Mouse (Mus musculus) MEL-GATA-1-ER (cell line): Measurements from ENCODE around the gene Trim47.

Source experiments
- DNase-seq: peaks from one replicate; pipeline ENCODE4 v3.0.0-alpha.2; 2012; ENCODE audit warnings: low read depth; ENCODE audit errors: extremely low read depth

Gene Trim47

DNA sequence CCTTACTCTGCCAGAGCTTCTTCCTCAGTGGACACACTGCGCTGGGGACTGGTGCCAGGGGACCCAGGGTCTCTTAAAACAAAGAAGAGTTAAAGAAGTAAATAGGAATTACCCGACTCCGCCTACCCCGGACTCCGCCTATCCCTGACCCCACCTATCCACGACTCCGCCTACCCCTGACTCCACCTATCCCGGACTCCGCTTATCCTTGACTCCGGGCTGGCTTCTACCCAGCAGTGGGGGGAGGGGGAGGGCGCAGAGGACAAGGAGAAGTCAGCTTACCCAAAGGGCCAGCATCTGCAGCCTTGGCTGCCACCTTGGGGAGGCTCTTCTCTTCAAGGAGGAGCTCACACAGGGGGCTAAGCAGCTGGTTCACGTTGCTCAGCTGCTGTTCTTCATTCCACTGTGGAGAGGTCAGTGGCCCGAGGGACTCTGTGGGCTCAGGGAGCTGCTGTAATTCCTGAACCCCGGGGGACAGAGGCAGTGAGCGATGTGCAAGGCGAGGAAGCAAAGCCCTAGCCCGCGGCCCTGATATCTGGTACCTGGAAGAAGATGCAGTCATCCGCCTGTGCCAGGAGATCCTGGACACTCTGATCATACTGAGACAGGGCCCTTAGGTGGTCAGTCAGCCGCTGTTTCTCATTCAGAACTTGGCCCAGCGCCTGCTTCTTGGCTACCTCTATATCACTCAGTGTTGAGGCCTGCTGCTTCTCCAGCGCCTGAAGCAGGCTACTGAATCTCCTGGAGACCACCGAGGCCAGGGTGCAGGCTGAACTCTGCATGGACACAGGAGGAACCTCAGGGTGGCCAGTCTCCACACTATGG is at the start of gene Trim47:
TSS of gene Trim47 (minus strand) at position 55 of the 825 bp plus-strand sequence.
- peak; percentile 64 for DNase-seq

DNA sequence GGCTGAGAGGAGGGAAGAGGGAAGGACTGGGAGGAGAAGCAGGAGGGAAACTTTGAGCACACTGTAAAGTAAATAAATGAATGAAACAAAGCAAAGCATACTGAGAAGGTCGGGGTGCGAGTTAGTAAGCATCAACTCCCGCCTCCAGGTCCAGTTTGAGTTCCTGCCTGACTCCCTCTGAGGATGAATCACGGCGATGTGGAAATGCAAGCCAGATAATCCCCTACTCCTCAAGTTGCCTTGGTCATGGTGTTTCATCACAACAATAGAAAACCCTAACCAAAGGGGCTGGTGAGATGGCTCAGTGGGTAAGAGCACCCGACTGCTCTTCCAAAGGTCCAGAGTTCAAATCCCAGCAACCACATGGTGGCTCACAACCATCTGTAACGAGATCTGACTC is 49.0 kb upstream of the Trim47 start:
- DNase-seq, result no peak

DNA sequence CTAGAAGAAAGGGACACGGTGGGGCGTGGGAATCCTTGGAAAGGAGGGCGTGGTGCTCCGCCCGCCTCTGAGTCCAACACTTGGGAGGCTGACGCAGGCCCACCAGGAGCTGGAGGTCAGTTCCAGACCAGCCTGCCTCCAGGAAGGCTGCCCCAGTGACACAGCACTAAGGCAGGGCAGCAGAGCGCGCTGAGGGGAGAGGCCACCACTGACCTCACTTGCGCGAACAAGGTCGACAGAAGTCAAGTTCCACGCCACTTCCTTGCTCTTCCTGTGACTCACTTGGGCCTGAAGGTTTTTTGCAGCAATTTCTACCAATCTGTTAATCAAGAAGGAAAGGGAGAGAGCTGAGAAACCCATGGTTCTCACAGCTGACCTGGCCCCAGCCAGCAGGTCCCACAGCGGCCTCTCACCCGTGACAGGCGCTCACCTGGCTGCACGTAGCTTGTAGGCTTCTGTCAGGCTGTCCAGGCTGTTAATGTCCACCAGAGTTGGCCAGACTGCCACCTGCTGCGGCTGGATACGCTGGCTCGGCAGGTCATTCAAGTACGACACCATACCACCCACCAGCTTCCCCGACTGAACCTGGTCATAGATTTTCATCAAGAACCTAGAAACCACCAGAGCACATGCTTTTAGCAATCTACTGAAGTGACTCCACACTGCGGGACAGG is 47.9 kb upstream of the Trim47 start:
- DNase-seq, result no peak

DNA sequence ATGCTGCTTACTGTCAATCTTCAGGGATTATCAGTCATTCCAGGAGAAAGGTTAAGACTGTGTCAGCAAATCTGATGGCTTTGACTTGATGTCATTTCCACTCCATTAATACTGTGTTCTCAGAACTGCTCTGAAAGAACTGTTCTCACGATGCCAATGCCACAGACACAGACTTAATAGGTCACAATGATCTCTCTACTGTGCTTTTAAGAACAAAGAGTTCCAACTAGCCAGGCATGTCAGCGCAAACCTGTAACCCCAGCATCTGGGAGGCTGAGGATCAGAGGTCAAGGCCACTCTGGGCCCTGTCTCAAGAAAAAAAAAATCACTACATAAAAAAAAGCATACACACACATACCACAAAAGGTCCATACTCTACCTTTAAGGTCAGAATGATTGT is 44.9 kb upstream of the Trim47 start:
- DNase-seq, result no peak

DNA sequence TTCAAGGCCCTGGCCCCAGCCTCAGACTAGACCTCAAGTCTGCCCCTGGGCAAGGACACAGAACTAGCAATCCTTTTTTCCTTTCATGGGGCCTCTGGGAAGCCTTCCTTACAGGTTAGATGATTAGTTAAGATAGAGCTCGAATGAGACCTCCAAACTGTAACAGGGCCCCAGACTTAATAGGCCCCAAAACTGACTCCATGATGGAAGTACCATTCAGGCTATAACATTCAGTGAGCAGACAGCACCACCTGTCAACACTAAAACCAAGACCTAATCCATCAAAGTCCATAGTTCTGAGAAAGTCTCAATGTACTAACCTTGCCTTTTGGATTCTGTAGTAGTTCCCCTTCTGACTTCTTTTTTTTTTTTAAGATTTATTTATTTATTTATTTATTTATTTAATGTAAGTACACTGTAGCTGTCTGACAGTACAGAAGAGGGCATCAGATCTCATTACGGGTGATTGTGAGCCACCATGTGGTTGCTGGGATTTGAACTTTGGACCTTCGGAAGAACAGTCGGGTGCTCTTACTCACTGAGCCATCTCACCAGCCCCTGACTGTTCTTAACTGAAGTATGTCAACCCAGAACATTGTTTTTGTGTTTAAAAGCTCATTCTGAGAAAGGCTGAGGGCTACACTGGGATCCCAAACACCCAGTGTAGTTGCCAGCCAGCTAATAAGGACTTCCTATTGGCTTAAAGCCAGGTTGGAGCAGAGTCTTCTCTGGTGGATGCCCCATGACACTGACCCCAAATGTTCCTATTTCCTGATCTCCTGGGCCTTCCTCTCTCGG is 43.2 kb upstream of the Trim47 start:
- DNase-seq, result no peak

DNA sequence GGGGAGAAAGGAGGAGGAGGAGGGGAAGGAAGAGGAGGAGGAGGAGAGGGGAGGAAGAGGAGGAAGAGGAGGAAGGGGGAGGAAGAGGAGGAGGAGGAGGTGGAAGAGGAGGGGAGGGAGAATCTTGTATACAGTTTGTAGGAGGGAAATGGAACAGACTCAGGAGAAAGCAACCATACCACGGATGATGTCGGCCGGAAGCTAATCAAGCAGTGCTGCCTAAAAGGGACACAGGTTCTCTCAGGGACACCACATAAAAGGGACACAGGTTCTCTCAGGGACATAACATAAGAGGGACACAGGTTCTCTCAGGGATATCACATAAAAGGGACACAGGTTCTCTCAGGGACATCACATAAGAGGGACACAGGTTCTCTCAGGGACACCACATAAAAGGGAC is 42.2 kb upstream of the Trim47 start:
- no peak for DNase-seq

DNA sequence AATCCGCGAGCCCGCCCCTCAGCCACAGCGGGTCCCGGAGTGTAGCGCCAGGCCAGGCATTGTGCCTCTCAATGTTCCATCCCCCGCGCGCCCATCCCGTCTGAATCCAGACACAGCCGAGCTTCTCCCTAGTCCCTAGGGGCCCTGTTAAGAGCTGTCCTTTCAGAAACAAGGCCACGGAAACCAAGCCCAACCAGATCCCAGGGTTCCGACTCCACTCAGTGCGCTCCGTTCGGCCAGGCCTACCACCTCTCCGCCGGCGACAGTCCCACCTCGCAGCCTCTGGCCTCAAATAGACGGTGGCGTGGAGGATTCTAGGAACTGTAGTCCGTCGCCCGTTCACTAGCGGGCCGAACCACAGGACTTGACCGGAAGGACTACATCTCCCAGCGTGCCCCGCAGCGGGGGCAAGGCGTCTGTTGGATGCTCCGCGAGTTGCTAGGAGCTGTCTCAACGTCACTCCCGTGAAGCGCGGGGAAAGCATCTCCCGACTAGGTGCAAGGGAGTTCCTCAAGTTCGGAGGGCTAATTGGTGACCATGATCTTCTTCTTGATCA is 41.0 kb upstream of the Trim47 start, which contains the start of gene Fbf1:
TSS of gene Fbf1 (minus strand) at position 283 of the 556 bp plus-strand sequence.
- DNase-seq, result peak; percentile 94

DNA sequence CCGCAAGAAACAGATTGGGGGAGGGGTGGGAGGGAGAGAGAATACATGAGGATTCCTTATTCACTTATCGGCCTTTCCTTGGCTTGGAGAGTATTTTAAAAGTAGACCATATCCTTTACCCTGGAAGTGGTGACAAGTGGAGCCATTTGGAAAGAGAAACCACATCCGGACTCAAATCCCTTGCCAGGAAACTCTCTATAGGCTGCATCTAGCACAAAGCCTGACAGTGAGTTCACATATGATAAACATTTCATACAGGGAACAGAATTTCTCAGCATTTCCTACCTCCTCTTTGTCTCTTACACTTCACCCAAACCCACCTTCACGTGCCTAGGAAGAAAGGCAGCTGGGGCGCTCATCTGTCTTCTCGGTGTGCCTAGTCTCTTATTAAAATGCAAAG is 40.2 kb upstream of the Trim47 start:
- peak; percentile 13 for DNase-seq

DNA sequence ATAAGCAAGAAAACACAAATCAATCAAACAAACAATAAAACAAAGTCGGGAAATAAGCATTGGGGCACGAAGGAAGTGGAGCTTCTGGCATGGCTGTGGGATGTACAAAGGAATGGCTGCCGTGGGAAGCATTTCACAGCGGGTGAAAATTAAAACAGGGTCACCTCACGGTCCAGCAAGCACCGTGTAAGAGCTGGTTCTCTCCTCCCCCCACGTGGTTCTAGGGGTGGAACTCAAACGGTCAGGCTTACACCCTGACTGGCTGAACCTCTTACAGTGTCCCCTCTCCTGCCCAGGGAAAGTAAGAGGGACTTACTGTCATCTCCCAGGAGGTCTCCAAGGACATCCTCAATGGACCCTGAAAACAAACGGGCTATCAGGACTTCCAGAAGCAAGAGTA is 36.0 kb upstream of the Trim47 start:
- no peak for DNase-seq

DNA sequence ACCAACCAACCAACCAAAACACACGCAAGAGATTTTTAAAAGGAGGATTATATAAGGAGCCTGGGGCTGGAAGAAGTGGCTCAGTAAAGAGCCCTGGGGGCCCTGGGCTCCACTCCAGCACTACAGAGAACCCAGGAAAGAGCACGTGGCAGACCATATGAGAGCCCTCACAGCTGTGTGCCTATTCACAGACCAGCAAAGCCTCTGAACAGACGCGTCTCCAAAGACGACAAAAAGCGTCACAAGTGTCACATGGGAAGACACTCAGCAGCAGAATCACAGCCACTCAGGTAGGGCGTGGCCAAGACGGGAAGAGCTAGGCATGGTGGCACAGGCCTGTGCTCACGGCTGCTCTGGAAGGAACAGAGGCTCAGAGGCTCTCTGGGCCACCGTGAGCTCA is 35.1 kb upstream of the Trim47 start:
- no peak for DNase-seq

DNA sequence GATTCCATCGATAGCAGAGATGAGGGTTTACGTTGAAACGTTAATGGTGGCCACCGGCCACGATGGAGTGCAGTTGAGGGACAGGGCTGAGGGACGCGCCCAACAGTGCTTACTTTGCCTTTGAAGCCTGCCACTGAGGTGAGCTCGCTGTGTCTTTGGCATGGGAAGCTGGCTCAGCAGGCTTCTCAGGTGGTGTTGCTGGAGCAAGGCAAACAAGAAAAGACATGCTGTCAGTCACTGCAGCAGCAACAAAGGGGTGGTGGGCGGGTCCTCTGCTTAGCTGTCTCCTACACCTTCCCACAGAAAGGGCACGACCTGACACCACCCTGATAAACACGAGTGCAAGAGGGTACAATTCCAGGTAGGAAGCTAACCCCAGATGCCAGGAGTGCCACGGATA is 34.3 kb upstream of the Trim47 start:
- DNase-seq, result no peak

DNA sequence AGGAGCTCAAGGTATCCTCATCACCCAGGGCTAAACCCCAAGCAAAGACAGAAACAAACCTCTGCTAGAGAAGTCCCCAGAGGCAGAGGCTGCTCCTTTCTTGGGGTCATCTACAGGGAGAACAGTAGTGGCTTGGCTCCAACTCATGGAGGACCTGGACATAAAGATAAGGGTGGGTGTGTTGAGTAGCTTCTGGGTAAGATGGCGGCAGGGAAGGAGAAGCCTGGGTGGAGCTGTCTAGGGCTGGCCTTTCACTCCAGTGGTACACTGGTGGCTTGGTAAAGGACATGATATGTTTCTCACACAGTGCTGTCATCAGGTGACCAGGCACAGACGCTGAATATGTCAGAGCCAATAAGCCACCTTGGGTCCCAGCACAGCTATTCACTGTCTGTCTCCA is 23.9 kb upstream of the Trim47 start:
- DNase-seq, result no peak

DNA sequence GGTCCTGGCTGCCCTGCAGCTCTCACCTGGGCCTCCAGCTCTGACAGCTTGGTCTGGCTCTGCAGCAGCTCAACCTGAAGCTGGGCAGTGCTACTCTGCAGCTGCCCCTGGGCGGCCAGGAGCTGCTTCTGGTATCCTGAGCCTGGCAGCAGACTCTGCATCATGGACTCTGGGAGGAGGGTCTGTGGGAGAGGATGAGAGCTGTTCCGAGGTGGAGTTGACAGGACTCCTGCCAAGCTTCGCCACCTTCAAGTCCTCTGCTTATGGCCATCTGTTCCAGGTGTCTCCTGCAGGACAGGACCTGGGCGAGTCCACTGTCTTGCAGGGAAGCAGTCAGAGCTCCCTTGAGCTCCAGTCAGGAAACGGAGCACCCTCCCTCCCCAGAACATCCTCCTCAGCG is 22.3 kb upstream of the Trim47 start:
- DNase-seq, result no peak

DNA sequence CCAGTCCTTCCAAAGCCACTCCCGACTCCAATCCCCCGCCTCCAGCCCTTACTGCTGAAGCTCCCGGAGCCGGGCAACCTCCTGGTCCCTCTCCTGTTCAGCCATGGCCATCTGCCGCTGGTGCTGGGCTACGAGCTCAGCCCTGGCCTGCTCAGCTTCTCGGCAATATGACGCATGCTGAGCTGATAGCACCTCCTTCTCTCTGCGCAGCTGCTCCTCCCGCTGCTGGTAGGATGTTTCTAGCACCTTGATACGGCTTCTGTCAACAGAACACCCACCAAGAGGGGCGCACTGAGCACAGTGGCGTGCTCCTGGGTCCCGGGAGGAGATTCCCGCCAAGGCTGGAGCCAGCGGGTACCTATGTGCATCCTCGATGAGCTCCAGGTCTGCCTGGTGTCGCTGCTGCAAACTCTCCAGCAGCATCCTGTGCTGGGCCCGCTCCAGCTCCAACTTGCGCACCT is 21.8 kb upstream of the Trim47 start:
- DNase-seq, result no peak

DNA sequence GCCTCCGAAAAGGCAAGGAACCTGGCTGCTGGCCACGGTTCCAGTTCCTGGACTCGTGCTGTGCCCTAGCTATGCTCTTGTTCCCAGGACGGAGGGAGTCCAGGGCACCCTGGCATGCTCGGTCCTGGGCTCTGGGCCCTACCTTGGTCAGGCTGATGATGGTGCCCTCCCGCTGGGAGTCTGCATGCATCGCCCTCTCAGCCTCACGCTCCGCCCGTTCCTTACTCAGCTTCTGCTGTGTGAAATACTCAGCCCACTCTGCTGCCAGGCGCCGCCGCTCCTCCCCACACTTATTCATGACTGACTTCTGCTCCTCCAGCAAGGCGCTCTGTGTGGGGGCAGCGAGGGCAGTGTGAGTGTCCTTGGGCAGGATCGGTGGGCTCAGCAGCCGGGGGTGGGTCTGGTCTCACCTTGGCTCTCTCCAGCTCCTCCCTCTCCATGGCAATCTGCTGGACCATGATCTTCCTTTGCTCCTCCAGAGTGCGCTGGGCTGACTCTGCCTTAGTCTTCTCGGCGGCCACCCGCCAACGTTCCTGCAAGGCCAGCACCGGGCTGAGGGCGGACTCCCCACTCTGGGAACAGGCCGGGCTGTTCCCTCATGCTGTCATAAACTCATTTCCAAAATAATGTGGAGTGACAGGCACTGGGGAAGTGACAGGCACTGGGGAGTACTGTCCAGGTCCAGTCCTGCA is 19.4 kb upstream of the Trim47 start:
- no peak for DNase-seq

DNA sequence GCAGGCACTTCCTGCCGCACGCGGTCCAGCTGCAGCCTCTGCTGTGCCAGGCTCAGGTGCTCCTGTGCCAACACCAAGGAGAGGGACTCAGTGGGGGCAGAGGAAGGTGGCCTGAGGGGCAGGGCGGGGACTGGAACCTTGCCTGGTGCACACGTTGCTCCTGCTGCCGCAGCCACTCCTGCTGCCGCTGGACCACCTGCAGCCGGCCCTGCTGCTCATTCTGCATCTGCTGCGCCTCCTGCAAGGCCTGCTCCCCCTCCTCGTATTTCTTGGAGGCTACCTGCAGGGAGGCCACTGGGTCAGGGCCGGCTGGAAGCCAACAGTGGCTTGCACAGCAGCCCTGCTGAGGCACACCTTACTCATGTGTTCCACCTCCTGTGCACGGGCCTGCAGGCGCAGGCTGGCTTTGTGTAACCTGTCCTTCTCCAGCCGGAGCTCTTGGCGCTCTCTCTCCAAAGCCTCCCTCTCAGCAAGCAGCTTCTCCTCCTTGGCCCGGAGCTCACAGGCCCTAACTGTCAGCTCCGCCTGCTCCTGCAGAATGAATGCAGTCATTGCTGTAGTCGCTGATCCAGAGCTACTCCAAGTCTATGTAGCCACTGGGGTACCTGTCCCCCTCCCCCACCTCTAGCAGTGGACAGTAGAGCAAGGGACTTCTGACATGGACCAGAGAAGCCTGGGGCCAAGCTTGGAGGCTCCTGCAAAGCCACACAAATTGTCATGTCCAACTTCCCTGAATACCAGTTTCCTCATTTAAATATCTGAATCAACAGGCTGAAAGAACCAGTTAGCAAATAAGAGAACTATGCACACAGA is 18.7 kb upstream of the Trim47 start:
- no peak for DNase-seq

DNA sequence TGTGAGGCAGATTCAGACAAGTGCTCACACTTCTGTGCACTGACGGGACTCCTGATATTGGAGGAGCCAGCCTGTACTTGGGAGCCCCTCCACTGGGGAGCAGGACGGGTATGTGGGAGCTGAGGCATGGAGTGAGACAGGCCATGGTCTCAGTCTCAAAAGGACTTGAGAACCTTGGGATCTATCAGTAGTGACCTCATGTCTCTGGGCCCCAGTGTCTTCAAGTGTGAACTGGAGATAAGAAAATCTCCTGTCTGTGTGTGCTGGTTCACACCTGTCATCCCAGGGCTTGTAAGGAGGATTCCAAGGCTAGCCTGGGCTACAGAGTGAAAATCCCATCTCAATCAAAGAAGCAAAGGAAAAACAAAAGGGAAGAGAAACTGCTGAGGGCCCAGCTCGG is 16.5 kb upstream of the Trim47 start:
- DNase-seq, result no peak

DNA sequence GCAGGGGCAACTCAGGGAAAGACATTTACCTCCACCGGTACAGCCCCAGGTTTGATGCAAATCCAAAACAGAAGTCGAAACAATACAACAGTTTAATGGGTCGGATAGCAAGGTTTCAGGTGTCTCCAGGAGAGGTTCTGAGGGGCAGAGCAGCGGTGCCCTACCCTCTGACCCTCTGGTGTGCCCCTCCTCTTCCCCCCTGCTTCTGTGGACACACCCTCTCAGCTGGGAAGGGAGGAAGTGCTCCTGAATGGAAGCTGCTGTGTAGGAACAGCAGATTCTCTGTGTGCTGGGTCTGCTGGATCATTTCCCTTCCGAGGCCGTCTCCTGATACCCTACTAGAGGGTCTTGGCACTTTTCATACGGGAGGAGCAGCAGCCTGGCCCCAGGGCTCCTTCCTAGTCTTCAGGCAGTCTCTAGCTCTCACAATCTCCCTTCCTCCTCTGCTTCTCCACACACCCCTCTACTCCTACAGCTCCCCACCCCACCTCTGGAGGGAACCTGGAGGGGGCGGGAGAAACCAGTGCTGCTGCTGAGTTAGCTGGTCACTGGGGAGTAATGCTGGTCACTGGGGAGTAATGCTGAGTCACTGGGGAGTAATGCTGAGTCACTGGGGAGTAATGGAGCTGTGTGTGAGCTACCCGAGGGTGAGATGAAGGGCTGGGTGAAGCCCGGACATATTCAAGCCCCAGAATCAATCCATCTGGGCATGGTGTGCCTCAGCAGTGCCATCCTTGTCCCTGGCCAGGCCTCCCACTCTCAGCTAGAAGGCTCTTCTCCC is 15.4 kb upstream of the Trim47 start:
- DNase-seq, result peak; percentile 29

DNA sequence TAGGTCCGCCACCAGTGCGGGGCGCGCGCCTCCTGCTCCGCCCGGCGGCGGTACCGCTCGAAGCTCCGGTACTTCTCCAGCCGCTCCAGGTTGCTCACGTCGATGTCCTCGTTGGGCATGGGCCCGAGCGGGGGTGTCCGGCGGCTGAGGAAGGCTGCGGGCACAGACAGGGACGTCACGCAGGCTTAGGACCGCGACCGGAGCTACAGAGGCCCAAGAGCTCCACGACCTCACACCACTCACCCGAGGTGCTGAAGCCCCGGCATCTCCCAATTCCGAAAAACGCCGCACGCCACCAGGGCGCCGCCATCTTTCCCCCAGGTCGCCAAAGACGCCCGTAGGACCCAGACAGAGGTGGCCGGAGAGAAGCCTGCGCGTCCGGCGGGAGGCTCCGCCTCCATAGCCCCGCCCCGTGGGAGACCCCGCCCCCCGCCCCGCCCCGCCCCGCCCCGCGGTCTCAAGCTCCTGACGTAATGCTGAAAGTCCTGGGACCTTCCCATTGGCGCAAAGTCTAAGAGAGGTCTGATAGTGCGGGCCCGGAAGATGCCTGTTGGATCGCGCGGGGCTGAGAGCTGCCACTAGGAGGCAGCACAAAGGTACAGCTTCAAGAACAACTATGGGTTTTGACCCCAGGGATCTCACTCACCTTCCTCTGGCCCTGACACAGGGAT is 11.6 kb upstream of the Trim47 start, which contains the start of gene Mrpl38:
TSS of gene Mrpl38 (minus strand) at position 401 of the 671 bp plus-strand sequence.
- peak; percentile 89 for DNase-seq
